Mouse (Mus musculus) adrenal gland, postnatal 0 days (tissue): ENCODE measurements around the gene Vmn1r118. TPM values are rescaled to one million over a fixed set of nuclear protein-coding genes. Genes with fewer than 3 reads are reported as not detected.

Experiments
- polyA plus RNA-seq: library from polyadenylated mRNA; unstranded; fragments of >200 nt; fragmentation: Nextera tagmentation; extraction: Ambion mirVana; gene quantifications from 2 replicates; pipeline ENCODE4 v1.2.1, GENCODE M21; 2015

Gene Vmn1r118
- not detected in 2 replicates for polyA plus RNA-seq

GRCm38 (mm10) chr7:20912247-20912646 is at the start of gene Vmn1r118:
Vmn1r118 (minus strand) TSS chr7:20912347.

DNA sequence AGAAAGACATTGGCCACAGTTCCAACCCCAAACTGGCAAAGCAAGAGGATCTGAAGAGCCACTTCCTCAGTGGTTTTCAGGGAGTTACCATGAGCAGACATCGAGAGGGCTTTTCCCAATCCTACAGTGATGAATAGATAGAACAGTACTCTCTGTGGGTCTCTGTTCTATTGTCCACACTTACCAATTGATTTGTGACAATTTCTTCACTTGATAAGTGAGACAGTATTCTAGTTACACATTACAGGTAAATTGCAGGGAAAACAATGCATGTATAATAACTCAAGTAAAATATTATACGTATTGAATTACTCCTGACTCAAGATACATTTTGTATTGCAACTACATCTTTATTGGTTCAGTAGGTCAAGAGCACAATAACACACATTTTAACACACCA is 28.1 kb downstream of the Vmn1r118 start, which contains the start of gene Vmn1r117:
TSS of gene Vmn1r117 (minus strand) at position 101 of the 400 bp plus-strand sequence.

DNA sequence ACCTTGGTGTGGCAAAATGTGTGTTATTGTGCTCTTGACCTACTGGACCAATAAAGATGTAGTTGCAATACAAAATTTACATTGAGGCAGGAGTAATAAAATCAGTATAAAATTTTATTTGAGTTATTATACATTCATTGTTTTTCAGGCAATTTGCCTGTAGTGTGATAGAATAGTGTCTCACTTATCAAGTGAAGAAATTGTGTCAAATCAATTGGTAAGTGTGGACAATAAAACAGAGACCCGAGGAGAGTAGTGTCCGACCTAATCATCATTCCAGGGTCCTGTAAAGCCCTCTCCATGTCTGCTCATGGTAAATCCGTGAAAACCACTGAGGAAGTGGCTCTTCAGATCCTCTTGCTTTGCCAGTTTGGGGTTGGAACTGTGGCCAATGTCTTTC is 40.2 kb downstream of the Vmn1r118 start, which contains the start of gene Vmn1r116:
TSS of gene Vmn1r116 (plus strand) at position 301 of the 400 bp plus-strand sequence.

Other genes starting within 250 kb of the Vmn1r118 start
- not detected in 2 replicates for gene Vmn1r107, start 243.4 kb downstream of the Vmn1r118 start, polyA plus RNA-seq
- not detected in 2 replicates for gene Vmn1r111, start 209.1 kb downstream of the Vmn1r118 start, polyA plus RNA-seq
- not detected in 2 replicates for gene Gm10668, start 181.7 kb downstream of the Vmn1r118 start, polyA plus RNA-seq
- not detected in 2 replicates for gene Vmn1r112, start 141.2 kb downstream of the Vmn1r118 start, polyA plus RNA-seq
- not detected in 2 replicates for gene Vmn1r113, start 125.1 kb downstream of the Vmn1r118 start, polyA plus RNA-seq
- not detected in 2 replicates for gene Vmn1r114, start 100.2 kb downstream of the Vmn1r118 start, polyA plus RNA-seq
- not detected in 2 replicates for gene Vmn1r115, start 67.4 kb downstream of the Vmn1r118 start, polyA plus RNA-seq
- gene Vmn1r116, start 40.1 kb downstream of the Vmn1r118 start, polyA plus RNA-seq = not detected in 2 replicates
- gene Vmn1r117, start 28.2 kb downstream of the Vmn1r118 start, polyA plus RNA-seq = not detected in 2 replicates
- not detected in 2 replicates for gene Vmn1r119, start 100.1 kb upstream of the Vmn1r118 start, polyA plus RNA-seq
- not detected in 2 replicates for gene Vmn1r120, start 141.4 kb upstream of the Vmn1r118 start, polyA plus RNA-seq
- not detected in 2 replicates for gene Vmn1r121, start 186.2 kb upstream of the Vmn1r118 start, polyA plus RNA-seq
- gene Vmn1r122, start 221.8 kb upstream of the Vmn1r118 start, polyA plus RNA-seq = not detected in 2 replicates
- gene Vmn1r123, start 249.8 kb upstream of the Vmn1r118 start, polyA plus RNA-seq = not detected in 2 replicates